Mouse (Mus musculus): ENCODE data around the gene AI597479. TPM values are rescaled to one million over a fixed set of nuclear protein-coding genes. Genes with fewer than 3 reads are reported as not detected.

Gene AI597479
- polyA plus RNA-seq (2012; rRNA removed): 21.7 and 24.2 TPM in 2 replicates

DNA sequence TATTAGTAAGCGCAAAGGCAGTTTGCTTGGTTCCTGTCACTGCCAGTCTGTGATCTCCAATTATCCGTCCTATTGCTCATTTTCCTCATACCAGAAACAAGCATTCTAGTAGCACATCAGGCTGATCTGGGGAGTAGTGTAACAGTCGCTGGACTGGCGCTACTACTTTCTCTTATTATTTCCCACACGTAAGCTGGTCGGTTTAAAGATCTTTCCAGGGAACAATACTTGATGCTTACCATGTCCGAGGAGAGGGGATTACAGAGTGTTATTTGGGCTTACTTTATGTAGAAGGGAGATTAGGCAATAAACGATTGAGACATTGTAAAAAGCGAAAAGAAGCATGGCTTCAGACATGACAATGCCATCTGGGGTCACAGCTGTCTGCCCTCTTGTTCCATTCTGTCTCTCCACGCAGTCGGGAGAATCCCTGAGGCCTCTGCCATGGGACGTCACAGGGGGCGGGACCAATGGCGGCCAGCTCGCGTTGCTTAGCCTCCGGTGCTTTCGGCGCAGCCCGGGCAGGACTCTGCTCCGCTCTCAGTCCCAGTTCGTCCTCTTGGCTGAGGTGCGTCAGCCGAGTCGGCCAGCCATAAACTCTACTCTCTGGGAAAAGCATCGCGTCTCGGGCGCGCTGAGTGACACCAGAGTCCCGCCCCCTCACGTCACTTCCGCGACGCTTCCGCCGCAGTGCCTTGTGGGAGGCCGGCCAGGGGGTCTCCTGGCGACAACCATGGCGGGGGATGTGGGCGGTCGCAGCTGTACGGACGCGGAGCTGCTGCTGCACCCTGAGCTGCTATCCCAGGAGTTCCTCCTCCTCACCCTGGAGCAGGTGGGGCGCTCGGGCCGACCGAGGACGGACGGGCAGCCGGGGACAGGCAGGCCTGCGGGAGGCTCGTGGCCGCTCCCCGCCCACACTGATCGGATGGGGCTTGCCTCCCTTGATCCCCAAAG, at the start of gene AI597479, which contains the start of gene Tgfbrap1:
AI597479 (plus strand) TSS at position 680 of the 954 bp plus-strand sequence.
Tgfbrap1 (minus strand) TSS at position 607 of the 954 bp plus-strand sequence.
- peak; percentile 93 for DNase-seq (ENCODE audit: low spot score)

DNA sequence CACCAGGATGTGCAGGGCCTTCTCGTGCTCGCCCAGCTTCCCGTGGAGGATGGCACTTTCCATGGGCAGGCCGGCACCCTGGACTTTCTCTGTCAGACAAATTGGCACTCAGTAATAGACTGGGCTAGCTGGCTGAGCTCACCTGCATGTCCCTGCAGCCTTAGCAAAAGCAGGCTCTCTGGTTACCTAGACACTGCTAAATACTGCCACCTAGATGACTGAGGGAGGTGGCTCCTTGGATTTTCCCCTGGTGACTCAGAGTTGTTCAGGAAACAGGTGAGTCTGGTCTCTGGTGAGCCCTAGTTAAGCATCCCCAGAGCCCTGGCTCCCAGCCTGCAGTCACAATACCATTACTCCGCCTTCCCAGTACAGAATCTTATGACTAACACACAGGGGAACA, 46.6 kb upstream of the AI597479 start:
- no peak for DNase-seq (ENCODE audit: low spot score)

DNA sequence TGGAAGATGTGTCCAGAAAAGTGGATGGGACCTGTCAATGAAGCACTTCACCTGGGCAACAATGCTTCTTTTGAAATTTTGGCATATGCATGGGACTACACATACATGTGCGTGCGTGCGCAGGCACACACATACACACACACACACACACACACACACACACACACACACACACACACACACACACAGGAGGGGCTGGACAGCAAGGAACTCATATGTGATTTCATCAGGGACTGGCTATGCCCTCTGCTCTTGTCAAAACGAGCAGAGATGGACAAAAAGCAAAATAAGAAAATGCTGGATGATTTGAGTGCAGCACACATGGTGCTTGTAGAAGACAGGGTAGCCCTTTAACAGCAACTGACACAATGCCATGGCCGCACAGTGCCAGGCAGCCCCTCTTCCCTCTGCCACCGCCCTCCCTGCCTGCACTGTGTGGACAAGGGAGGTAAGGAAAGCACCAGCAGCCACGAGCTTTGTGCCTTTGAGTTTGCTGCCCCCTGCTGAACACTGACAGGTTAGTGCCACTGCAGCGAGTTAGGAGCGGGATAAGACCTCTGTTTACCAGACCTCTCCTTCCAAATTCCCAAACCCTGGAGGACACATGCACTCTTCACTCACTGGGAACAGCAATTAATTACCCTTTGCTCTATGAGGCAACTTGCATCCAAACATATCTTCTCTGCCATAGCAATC, 32.7 kb upstream of the AI597479 start:
- DNase-seq (ENCODE audit: low spot score): no peak

DNA sequence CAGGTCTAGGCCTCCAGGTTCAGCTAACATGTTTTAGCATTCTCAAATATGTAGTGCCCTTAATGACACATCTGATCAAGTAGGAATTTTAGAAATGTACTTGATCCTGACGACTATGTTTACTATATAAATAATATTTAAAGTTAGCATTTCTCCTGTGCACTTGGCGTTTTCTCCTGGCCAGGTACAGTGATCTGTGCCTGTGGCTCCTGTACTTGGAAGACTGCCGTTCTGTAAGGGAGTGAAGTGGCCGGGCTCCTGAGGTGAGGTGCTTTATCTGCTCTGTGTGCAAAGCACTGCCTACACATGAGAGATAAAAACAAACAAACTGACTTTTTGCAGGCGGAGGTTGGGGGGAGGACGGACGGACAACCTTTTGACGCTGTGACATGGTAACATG, 31.9 kb upstream of the AI597479 start:
- no peak for DNase-seq (ENCODE audit: low spot score)

DNA sequence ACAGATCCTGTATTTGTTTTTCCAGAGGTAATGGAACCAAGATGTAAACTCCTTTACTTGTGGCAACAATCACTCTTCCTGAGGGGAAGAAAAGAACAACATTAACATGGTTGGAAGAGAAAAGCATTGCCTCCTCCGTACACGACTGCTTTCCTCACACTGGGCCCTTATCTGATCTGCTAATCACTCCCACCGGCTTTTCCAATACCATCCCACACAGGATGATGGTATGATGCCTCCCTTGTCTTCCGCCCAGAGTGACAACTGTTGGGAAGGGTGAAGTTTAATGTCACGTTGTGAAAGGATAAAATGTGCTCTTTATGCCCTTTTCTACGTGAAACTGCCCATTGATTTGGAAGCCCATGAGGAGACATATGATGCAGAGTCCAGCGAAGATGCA, 31.0 kb upstream of the AI597479 start:
- DNase-seq (ENCODE audit: low spot score): no peak

DNA sequence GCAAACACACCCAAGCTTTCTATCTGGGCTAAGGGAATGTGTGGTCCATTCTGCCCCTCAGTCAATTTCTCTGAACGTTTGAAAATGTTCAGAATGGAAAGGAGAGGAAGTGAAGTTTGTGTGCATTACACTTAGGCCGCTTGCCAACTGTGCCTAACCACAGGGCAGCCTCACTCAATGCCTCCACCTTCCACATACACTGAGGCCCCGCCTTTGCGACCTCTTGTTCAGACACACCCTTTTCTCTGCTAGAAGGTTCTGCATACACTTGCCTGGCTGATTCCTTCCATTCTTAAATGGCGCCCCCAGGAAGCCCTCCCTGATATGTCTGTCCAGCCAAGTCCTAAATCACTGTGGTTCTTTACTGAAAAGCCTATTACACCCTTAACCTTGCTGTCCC, 27.8 kb upstream of the AI597479 start:
- DNase-seq (ENCODE audit: low spot score): no peak

DNA sequence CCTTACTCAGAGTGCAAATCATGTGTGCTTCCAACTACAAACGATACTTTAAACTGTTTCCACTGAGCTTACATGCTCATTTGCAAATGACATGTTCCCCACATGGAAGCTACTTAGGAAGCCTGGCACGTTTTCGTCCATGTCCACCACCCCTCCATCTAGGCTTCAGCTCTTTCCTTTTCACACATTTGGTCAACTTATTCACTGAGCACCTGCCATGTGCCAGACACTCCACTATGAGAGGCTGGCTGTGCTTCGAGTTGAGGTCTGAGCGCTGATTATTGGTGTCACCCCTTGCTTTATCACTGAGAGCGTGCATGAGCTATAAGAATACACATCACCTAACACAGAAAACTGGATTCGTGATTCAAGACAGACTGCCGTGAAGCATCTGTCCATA, 26.5 kb upstream of the AI597479 start:
- no peak for DNase-seq (ENCODE audit: low spot score)

DNA sequence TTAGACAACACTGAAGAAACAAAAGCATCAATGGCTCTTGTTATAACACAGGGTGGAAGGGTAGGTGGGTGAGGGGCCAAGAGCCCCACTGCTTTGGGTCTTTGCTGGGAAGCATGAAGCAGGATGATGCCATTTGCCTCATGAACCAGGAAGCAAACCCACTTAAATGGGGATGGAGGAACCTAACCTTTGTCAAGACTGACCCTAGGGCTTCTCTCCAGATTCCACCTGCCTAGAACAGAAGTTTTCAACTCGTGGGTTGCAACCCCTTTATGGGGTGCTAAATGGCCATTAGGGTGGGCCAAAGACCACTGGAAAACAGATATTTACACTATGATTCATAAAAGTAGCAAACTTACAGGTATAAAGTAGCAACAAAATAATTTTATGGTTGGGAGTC, 25.9 kb upstream of the AI597479 start:
- no peak for DNase-seq (ENCODE audit: low spot score)

DNA sequence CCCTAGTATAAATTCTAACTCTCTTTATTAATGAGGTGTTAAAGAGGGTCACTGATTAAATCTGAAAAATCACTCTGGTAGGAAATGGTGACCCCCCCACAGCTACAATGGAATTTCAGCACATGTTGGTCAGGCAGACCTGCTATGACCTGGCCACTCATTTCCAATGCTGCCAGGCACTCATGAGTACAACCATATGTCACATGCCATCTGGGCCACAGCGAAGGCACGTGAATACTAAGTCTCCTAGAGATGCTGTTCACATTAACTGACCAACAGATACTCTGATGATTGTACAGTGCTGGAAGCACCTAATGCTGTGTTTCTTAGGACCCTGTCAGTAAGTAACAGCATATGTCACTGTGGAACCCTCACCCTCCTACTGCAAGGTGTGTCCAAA, 23.7 kb upstream of the AI597479 start:
- DNase-seq (ENCODE audit: low spot score): no peak

DNA sequence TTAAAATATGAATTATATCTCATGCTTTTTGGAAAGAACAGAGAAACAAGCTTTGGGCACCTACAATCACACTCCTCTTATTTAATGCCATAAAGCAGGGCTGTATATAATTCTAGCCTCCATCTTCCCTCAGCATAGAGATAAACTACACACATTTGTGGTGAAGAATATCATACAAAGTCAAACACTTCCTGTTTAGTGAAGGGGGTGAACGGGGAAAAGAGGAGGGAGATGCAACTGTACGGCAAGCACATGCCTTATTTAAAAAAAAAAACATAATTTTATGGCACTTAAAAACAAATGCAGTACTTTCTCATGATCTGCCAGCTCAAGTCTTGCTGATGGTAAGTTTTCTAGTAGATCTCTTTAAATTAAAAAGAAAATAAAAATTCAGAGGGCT, 20.4 kb upstream of the AI597479 start:
- no peak for DNase-seq (ENCODE audit: low spot score)

DNA sequence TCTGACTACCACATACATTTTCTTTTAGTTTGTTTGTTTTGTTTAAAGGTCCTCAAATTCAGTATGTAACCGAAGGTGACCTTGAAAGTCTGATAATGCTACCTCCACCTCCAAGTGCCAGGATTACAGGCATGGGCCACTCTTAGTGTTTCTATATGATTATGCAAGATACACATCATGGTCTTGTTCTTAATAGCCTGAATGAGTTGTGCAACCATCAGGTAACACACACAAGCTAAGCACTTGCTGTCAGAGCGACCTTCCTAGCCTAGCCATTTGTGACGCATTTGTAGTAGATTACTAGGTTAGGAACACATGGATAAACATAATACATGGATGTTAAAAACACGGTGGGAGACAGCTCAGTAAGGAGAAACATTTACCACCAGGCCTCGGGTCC, 15.6 kb upstream of the AI597479 start:
- no peak for DNase-seq (ENCODE audit: low spot score)

DNA sequence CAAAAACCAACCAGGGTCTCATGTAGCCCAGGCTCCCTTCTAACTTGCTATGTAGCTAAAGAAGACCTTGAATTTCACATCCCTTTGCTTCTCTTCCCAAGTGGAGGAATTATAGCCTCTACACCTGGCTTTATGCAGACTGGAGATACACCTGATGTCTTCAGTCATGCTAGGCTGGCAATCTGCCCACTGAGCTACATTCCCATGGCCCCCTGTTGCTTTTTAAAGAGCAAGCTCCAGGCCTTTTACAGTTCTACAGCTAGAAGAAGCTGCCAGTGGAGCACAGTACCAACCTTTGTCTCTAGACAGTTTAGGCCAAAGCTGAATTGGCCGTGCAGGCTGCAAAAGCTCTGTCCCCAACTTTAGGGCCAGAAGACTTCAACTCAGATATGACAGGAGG, 8.1 kb upstream of the AI597479 start:
- no peak for DNase-seq (ENCODE audit: low spot score)

DNA sequence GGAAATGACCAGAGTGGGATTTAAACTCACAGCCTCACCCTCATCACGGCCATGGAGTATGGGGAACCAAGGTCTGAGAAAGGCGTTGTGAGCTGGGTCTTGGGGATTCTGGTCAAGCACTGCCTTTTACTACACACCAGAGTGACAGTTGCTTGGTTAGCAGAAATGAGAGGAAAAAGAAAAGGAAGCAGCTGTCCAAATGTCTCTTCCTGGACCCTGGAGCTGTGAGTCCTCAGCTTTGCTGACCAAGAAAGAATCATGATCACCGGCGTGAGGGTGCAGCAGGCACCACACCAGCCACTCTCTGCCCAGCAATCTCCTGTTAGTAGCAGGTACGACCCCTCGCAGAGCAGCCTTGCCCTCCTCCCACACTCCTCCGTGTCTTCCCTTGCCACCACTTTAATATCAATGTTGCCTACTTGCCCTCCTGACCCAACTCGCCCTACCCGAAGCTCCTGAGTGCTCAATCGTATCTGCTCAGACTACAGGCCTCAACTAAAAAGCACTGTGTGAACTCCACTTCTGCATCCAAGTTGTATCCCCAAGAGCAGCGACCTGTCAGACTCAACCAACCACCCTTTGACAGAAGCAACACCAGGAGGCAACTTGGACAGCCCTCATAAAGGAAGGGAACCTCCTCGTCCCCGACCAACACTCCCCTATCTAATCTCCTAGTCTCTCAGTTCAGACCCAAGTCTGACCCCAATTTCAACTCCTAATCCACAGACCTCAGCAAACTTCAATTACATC, 7.0 kb upstream of the AI597479 start:
- DNase-seq (ENCODE audit: low spot score): no peak

DNA sequence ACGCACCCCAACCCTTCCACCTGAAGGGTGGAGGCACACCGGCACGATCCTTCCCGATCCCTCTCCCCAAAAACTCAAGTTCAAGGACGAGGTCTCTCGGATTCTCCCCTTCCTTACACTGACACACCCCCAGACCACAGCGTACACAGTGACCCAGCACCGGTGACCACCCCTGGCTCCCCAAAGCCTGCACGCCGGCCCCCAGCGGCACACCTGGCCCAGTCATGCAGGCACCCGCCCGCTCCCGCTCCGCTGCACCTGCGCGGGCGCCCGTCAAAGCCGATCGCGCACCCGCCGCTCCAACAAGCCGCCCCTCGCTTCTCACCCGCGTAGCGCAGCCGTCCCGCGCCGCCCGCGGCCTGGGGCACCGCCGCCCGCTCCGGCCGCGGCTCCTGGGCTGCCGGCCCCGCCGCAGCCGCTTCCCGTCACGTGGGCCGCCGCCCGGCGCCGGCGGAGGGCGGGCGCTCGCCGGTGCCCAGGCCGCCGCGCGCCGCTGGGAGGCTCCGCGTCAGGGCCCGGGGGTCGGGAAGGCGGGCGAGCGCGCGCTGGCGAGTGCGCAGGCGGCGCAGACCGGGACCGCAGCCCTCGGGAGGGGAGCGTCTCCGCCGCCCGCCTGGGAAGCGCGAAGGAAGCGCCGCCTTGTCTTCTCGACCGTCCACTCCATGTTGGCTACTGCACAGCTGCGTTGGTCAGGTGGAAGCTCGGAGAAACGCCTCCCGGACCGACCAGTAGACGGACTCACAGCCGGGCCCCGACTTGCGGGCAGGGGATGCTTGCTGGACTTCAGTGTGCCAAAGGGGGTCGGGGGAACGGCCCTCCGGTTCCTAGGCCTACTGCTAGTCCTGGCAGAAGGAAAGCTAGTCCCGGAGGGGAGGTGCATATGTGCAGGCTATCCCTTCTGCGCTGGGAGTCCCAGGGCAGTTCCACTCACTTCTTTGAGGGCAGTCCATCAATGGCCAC, 6.2 kb upstream of the AI597479 start:
- peak; percentile 74 for DNase-seq (ENCODE audit: low spot score)

DNA sequence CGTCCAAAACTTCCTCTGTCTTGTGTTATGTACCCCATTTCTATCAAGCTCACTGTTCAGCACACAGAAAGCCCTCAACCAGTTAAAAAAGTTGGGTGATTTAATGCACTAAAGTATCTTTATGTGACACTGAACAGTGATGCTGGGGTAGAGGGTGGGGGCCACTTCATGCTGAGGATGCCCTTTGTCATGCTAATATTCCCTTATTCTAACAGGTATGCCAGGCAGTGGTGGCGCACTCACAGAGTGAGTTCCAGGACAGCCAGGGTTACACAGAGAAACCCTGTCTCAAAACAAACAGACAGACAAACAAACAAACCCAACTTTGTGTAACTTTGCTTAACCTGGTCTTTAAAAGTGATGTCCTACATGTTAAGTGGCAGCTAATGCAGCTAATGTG, 4.3 kb upstream of the AI597479 start:
- no peak for DNase-seq (ENCODE audit: low spot score)

DNA sequence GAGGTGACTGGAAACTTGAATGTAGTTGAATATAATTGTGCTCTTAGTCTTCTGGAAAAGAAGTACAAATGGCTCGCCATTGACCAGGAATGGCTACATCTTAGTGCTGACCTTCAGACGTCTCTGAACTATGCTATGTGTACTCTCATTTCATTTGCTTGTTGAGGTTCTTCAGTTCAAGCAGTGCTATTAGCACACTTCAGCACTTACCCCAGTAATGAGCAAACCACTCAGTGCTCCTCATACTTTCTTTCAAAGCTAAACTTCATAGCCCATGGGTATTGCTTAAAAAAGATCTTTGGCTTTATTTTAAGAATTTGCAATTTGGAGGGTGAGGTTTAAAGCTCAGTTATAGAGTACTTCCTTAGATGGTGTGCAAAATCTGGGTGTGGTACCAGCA, 10.2 kb downstream of the AI597479 start:
- no peak for DNase-seq (ENCODE audit: low spot score)

DNA sequence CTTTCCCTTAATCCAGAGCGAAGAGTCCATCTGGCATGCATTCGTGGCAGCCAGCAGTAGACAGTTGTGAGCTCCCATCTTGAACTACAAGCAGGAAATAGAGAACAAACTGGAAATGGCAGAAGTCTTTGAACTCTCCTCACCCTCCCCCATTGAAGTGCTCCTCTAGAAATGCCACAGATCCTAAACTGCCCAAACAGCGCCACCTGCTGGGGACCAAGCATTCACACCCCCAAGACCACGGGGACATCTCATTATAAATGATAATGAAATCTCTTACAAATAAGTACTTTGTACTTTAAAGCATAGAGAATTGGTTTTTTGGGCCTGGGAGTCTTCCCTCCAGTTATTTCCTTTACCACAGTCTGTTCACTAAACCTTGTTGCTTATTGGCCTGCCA, 12.0 kb downstream of the AI597479 start:
- DNase-seq (ENCODE audit: low spot score): no peak

DNA sequence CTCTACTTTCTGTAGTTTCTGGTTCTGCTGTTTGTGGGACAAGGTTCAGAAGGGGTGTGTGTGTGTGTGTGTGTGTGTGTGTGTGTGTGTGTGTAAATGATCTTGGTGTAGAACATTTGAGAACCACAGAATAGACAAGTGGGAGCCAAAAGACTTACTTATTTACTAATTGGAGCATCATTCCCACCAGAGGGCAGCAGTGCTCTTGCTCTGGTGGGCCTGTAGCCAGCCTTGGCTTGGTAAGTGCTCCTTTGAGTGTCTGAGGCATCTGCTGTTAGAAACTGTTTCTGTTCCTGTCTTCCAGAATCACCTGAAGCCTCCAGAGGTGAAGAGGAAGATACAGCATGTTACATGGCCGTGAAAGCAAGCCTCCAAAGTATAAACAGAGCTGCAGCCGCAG, 14.4 kb downstream of the AI597479 start:
- DNase-seq (ENCODE audit: low spot score): no peak

DNA sequence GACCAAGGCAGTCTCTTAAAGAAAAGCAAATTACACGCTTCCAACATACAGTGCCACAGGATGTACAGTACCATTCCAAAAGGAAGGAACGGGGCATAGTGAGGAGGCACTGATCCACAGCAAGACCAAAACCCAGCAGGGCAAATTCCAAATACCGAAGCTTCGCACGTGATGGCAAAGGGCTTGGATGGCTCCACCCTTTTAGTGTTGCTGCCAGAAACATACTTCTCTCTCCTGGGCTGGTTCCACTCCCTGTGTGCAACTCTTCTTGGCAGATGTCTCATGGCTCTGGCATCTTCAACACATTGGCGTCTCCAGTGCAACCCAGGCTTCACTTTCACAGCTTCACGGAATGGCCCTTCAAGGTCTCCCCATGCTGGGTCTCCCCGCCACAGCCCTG, 18.9 kb downstream of the AI597479 start:
- DNase-seq (ENCODE audit: low spot score): no peak

DNA sequence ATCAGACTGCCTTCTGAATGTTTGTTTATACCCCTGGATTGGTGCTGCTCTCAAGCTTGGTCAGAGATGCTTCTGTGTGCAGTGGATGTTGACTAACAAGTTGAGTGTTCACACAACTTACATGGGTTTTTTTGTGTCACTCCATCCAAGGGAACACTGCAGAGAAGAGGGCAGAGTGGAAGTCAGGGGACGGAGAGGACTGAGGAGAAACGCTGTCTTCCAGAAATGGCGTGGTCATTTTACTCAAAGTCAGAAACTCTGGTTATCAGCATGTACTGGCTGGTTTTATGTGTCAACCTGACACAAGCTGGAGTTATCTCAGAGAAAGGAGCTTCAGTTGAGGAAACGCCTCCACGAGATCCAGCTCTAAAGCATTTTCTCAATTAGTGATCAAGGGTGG, 22.4 kb downstream of the AI597479 start:
- no peak for DNase-seq (ENCODE audit: low spot score)

DNA sequence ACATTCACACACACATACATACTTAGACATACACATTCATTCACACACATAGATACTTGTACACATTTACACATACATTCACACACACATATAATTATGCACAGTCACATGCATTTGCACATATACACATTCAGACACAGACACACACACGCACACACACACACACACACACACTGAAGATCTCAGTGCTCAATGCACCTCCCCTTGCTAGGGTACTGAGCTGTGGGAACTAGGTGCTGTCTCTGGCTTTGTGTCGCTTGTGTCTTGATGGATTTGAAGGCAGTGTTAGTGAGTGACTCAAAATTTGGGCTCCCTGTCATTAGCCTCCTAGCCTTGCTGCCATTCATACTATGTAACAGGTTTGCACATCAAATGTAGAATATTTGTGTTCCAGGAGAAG, 24.1 kb downstream of the AI597479 start:
- DNase-seq (ENCODE audit: low spot score): no peak
